32 mouse cellular contexts compared by ENCODE assay signal in the genomic region with DNA sequence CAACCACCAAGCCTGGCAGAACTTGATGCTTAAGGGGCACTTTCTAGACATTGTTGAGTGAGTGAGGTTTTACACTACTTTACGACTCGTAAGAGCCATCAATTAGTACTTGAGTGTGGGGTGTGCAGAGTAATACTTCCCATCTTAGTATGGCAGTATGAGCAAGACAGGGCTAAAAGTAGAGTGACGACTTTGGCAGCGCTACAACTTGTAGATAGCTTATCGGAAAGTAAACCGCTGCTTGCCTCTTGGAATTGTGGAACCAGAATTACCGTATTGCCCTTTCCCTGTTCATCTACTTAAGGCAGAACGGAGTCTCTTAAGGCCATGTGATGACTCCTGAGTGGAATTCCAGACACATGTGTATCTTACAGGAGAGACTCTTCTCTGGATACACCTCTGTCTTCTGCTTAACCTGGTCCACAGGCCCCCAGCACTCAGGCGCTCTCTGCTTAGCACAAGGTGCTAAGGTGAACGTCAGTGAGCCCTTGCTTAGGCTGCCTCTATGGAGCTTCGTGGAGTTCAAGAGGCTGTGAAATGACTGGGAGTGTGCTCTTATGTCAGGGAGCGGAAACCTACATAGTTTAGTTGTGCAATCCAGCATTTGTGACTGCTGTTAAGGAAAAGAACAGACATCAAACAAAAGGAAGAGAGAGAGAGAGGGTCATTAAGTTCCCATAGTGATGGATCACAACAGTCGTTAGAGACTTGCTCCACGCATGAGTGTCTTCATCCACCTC. TPM values are rescaled to one million over a fixed set of nuclear protein-coding genes. Genes with fewer than 3 reads are reported as not detected.
DNase-seq lines count a peak whose midpoint lies in the region; ATAC-seq and TF ChIP-seq lines count a peak whose summit lies in the region.
"Had no signal": no experiment of that assay in that cellular context is flagged by ENCODE, and none has a peak within 500 bp of the region (broad histone marks: within the 10 kb centered on the region; RNA-seq: fewer than 3 reads in every experiment).

No protein-coding gene starts in this region.

- H3K36me3 ChIP-seq in lung, embryonic 16.5 days (ENCODE audit: control insufficient read depth, insufficient read depth, low read length), result no peaks in the 10 kb centered on the region
- H3K36me3 ChIP-seq: embryonic facial prominence, embryonic 13.5 days; forebrain, embryonic 12.5 days; forebrain, embryonic 15.5 days; heart, embryonic 15.5 days; hindbrain, embryonic 13.5 days had no signal

- TF ChIP-seq CTCF in lung, adult 2 months (IDR thresholded peaks at IDR 0.05; ENCODE audit: insufficient read depth, low read length), result no peak

- peak; percentile 93 for ATAC-seq in lung, embryonic 16.5 days (ENCODE audit: low read depth)
- ATAC-seq in megakaryocyte, adult 5-6 weeks (ENCODE audit: poor library complexity, severe bottlenecking), result no peak
- ATAC-seq: forebrain, embryonic 15.5 days; hindbrain, embryonic 16.5 days; Patski had no signal

- no peak overlapping the region for H3K9ac ChIP-seq in lung, embryonic 16.5 days (ENCODE audit: low read length)
- H3K9ac ChIP-seq: embryonic facial prominence, embryonic 13.5 days; forebrain, embryonic 12.5 days; forebrain, embryonic 15.5 days; heart, embryonic 12.5 days; heart, embryonic 15.5 days; hindbrain, embryonic 13.5 days had no signal

- peaks cover 20% of the 10 kb centered on the region for H3K27me3 ChIP-seq in lung, embryonic 16.5 days (ENCODE audit: control insufficient read depth, insufficient read depth, low read depth, low read length)
- H3K27me3 ChIP-seq: CH12.LX; embryonic facial prominence, embryonic 13.5 days; forebrain, embryonic 12.5 days; forebrain, embryonic 15.5 days; heart, embryonic 12.5 days; heart, embryonic 15.5 days; hindbrain, embryonic 13.5 days; Patski had no signal

- no peak overlapping the region for H3K4me3 ChIP-seq in lung, adult 2 months (replicated peaks; ENCODE audit: extremely low read depth, low read depth, low read length)
- H3K4me3 ChIP-seq in lung, embryonic 16.5 days (ENCODE audit: low read length), result no peak overlapping the region
- H3K4me3 ChIP-seq: embryonic facial prominence, embryonic 10.5 days; embryonic facial prominence, embryonic 13.5 days; erythroblast, embryonic 14.5 days; forebrain, embryonic 12.5 days; forebrain, embryonic 15.5 days; heart, embryonic 12.5 days; heart, embryonic 15.5 days; hindbrain, embryonic 10.5 days; hindbrain, embryonic 13.5 days had no signal

- no peak overlapping the region for H3K27ac ChIP-seq in lung, embryonic 16.5 days (ENCODE audit: low read length)
- H3K27ac ChIP-seq: embryonic facial prominence, embryonic 10.5 days; embryonic facial prominence, embryonic 13.5 days; forebrain, embryonic 12.5 days; forebrain, embryonic 15.5 days; heart, embryonic 15.5 days; hindbrain, embryonic 10.5 days; hindbrain, embryonic 13.5 days had no signal

- WGBS in lung, adult 2 months, result 77% methylated on average over 14 of the region's 14 CpGs
- 62% methylated on average over 14 of the region's 14 CpGs for WGBS in lung, embryonic 16.5 days

- no peak overlapping the region for H3K4me2 ChIP-seq in lung, embryonic 16.5 days (ENCODE audit: low read depth, low read length)
- H3K4me2 ChIP-seq: embryonic facial prominence, embryonic 13.5 days; forebrain, embryonic 12.5 days; forebrain, embryonic 15.5 days; heart, embryonic 12.5 days; heart, embryonic 15.5 days; hindbrain, embryonic 13.5 days had no signal

- H3K9me3 ChIP-seq in lung, embryonic 16.5 days (ENCODE audit: control insufficient read depth, low read length), result no peaks in the 10 kb centered on the region
- H3K9me3 ChIP-seq: embryonic facial prominence, embryonic 10.5 days; embryonic facial prominence, embryonic 13.5 days; forebrain, embryonic 12.5 days; forebrain, embryonic 15.5 days; G1E; heart, embryonic 12.5 days; heart, embryonic 15.5 days; hindbrain, embryonic 10.5 days; hindbrain, embryonic 13.5 days had no signal

- DNase-seq in lung, adult 2 months, result peak; percentile 30
- peak; percentile 41 for DNase-seq in lung, postnatal 14 days
- DNase-seq in lung, postnatal 4 days, result peak; percentile 30 to 31
- no peak for DNase-seq in gastrocnemius, adult 8-10 months (ENCODE audit: low spot score in 2 of 2)
- no peak for DNase-seq in heart, adult 18-20 months
- DNase-seq in left cerebral cortex, adult 8-10 months (ENCODE audit: low spot score in 2 of 2), result no peak
- DNase-seq: adrenal gland, postnatal 10 days; adrenal gland, postnatal 36 days; B cell, adult 2 months; cerebellum, adult 11 months; cerebellum, adult 2 months; cerebellum, adult 9-11 months; cerebellum, postnatal 25 days; embryo, embryonic 11 days; gastrocnemius, postnatal 10 days; gastrocnemius, postnatal 36 days; heart, postnatal 36 days had no signal

- no peak for TF ChIP-seq POLR2A in lung, adult 2 months (IDR thresholded peaks at IDR 0.05; ENCODE audit: borderline replicate concordance, extremely low read depth, low read depth, low read length)

- H3K4me1 ChIP-seq in lung, adult 2 months (ENCODE audit: control insufficient read depth, insufficient read depth, low read length), result no peaks in the 10 kb centered on the region
- no peaks in the 10 kb centered on the region for H3K4me1 ChIP-seq in lung, embryonic 16.5 days (replicated peaks; ENCODE audit: control insufficient read depth, insufficient read depth, low read length)
- H3K4me1 ChIP-seq: embryonic facial prominence, embryonic 10.5 days; embryonic facial prominence, embryonic 13.5 days; forebrain, embryonic 12.5 days; forebrain, embryonic 15.5 days; heart, embryonic 12.5 days; hindbrain, embryonic 10.5 days; hindbrain, embryonic 13.5 days had no signal

RNA-seq across cellular contexts. Expression of a gene that starts 23.1 kb away (rescaled TPM):
- polyA plus RNA-seq in lung, adult 2 months (2012; rRNA removed), result 12.3 and 23.4 TPM in 2 replicates
- 7.2 and 7.5 TPM in 2 replicates for polyA plus RNA-seq in lung, embryonic 16.5 days (2015; fragmentation: Nextera tagmentation; extraction: Ambion mirVana)
- total RNA-seq in megakaryocyte, adult 5-6 weeks (2015), result 54.3 and 54.9 TPM in 2 replicates
- 37.9 and 38.4 TPM in 2 replicates for total RNA-seq in megakaryocyte, adult 5-6 weeks (2017)
- 1 to 10 TPM; 1.9 to 4.5 (median 3.0) TPM for total RNA-seq in gastrocnemius, adult 8-10 months (2022)
- total RNA-seq in heart, adult 18-20 months (2021), result 1 to 10 TPM; 2.6 to 4.8 TPM
- 1 to 10 TPM in 3 of 4 experiments, under 1 TPM in 1; 0.48 to 3.6 (median 1.5) TPM for total RNA-seq in left cerebral cortex, adult 8-10 months (2022)

Comparison
In these comparisons a context has a peak if more than half of its experiments do, and no peak if none do; other contexts are left out.
1. DNase-seq: peak in lung, adult 2 months (single experiment), lung, postnatal 14 days (single experiment) and lung, postnatal 4 days (2 of 2); none in gastrocnemius, adult 8-10 months (0 of 2), heart, adult 18-20 months (0 of 2) and left cerebral cortex, adult 8-10 months (0 of 2).
2. RNA of a gene that starts 23.1 kb away (total RNA-seq): 37.9 to 54.9 TPM in megakaryocyte, adult 5-6 weeks; 2.6 to 4.8 TPM in heart, adult 18-20 months, 1.9 to 4.5 TPM in gastrocnemius, adult 8-10 months and 0.48 to 3.6 TPM in left cerebral cortex, adult 8-10 months; every median in the first group is over 4 times any median in the second.